Mouse (Mus musculus): ENCODE measurements around the gene Itpr2. TPM values are rescaled to one million over a fixed set of nuclear protein-coding genes. Genes with fewer than 3 reads are reported as not detected.
A peak's percentile ranks its signal among the peaks of the same experiment; 100 is the strongest.

The Itpr2 gene
- 31.3 and 33.6 TPM in 2 replicates for polyA plus RNA-seq (2014; fragmentation: Nextera tagmentation; extraction: Ambion mirVana)

DNA sequence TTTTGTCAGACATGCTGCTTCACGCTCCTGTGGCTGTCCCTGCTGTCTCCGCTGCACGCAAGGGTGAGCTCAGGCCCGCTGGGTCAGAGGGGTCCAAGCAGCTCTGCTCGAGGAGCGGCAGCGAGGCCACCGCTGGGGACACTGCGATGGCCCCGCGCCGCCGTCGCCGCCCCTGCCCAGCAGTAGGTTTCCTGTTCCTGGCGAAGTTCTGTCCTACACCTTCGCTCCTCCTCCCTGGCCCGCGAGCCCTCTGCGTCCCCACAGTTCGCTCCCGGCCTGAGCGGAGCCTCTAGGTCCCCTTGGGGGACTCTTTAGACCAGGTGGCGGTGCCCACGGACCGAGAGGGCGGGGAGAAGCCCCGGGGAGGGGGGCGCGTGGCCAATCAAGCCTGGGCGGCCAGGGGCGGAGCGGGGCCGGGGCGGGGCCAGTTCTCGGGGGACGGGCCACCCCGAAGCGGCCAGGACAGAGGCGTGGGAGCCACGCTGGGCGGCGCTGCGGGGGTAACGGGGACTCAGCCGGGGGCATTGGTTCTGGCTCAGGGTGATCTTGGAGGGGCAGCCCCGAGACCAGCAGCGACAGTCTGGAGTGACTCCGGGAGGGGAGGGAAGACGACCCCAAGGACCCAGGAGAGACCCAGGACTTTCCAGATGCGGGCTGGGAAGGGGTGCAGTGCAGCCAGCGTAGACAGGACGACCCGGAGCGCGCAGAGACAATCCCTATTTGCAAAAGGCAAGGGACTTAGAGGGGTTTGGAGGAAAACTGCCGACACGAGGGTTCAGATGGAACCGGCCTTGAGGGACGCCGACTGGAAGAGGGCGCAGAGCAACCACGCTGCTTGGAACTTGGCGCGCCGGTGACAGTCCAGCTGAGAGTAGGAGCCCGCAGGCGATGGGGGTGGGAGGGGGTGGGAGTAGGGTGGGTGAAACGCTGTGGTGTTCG is at the start of gene Itpr2:
Itpr2 (minus strand) TSS at position 358 of the 939 bp plus-strand sequence.
- Histone ChIP-seq H3K4me1 (ENCODE audit: control insufficient read depth, insufficient read depth, low read length) (peaks cover 12% of the 10 kb centered on the region; the same call in 1 of the 2 replicates), H3K27ac (ENCODE audit: low read depth, low read length) (peak within 1 kb of the TSS; percentile 84), H3K9me3 (replicated peaks; ENCODE audit: control insufficient read depth, low read length) (no peaks in the 10 kb centered on the region), H3K36me3 (ENCODE audit: control insufficient read depth, insufficient read depth, low read length) (no peaks in the 10 kb centered on the region), H3K4me3 (ENCODE audit: low read depth, low read length) (peak within 1 kb of the TSS; percentile 77), H3K9ac (ENCODE audit: low read depth, low read length) (peak within 1 kb of the TSS; percentile 82), H3K27me3 (ENCODE audit: control insufficient read depth, insufficient read depth, low read length) (no peaks in the 10 kb centered on the region), H3K4me2 (peak within 1 kb of the TSS; percentile 97)
- ATAC-seq (replicated peaks; ENCODE audit: insufficient number of reproducible peaks, low FRiP score, low TSS enrichment): peak; percentile 95
- WGBS (ENCODE audit: insufficient replicate concordance): 1% methylated on average over 65 of the region's 70 CpGs

DNA sequence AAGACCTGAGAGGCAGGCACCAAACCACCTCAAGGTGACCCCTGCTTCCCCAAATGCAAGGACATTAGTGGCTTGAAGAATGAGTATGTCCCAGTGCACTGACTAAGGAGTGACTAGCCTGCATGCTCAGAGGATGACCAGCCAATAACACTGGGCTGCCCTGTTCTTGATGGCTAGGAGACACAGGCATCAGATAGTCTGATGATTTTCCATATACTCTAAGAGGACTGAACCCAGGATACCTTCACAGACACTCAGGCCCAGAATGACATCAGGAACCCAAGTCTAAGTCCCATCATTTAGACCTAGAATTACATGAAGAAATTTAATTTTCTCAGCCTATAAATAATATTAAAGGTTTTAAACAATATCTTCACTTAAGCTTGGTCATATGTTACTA is 49.3 kb upstream of the Itpr2 start:
- Histone ChIP-seq H3K27ac (ENCODE audit: low read depth, low read length) (no peak overlapping the region), H3K4me3 (ENCODE audit: low read depth, low read length) (no peak overlapping the region), H3K9ac (ENCODE audit: low read depth, low read length) (no peak overlapping the region), H3K36me3 (ENCODE audit: control insufficient read depth, insufficient read depth, low read length) (peaks cover 32% of the 10 kb centered on the region), H3K4me2 (no peak overlapping the region), H3K27me3 (ENCODE audit: control insufficient read depth, insufficient read depth, low read length) (no peaks in the 10 kb centered on the region), H3K9me3 (replicated peaks; ENCODE audit: control insufficient read depth, low read length) (no peaks in the 10 kb centered on the region; the same call in 1 of the 2 replicates), H3K4me1 (ENCODE audit: control insufficient read depth, insufficient read depth, low read length) (no peaks in the 10 kb centered on the region)
- no peak for ATAC-seq (replicated peaks; ENCODE audit: insufficient number of reproducible peaks, low FRiP score, low TSS enrichment)

DNA sequence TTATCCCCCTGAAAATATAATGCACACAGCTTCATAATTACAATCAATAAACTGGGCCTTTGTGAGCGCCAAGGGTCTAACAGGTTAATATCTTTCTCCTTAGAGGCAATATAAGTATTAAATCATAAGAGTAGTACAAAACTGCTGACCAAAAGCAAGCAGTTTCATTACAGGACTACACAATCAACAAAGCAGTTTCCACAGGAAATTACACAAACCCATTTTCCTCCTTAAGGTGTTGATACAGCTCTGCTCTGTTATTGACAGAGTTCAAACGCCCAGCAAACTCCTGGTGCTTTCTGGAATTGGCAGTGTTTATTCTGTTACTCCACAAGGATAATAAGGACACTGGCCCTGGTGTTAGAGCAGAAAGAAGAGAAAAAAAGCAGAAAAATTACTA is 48.4 kb upstream of the Itpr2 start:
- Histone ChIP-seq H3K9me3 (replicated peaks; ENCODE audit: control insufficient read depth, low read length) (no peaks in the 10 kb centered on the region), H3K36me3 (ENCODE audit: control insufficient read depth, insufficient read depth, low read length) (peaks cover 24% of the 10 kb centered on the region), H3K27me3 (ENCODE audit: control insufficient read depth, insufficient read depth, low read length) (no peaks in the 10 kb centered on the region), H3K9ac (ENCODE audit: low read depth, low read length) (no peak overlapping the region), H3K4me3 (ENCODE audit: low read depth, low read length) (no peak overlapping the region), H3K4me2 (no peak overlapping the region), H3K4me1 (ENCODE audit: control insufficient read depth, insufficient read depth, low read length) (no peaks in the 10 kb centered on the region), H3K27ac (ENCODE audit: low read depth, low read length) (no peak overlapping the region)
- 80% methylated on average over 2 of the region's 2 CpGs for WGBS (ENCODE audit: insufficient replicate concordance)
- no peak for ATAC-seq (replicated peaks; ENCODE audit: insufficient number of reproducible peaks, low FRiP score, low TSS enrichment)

DNA sequence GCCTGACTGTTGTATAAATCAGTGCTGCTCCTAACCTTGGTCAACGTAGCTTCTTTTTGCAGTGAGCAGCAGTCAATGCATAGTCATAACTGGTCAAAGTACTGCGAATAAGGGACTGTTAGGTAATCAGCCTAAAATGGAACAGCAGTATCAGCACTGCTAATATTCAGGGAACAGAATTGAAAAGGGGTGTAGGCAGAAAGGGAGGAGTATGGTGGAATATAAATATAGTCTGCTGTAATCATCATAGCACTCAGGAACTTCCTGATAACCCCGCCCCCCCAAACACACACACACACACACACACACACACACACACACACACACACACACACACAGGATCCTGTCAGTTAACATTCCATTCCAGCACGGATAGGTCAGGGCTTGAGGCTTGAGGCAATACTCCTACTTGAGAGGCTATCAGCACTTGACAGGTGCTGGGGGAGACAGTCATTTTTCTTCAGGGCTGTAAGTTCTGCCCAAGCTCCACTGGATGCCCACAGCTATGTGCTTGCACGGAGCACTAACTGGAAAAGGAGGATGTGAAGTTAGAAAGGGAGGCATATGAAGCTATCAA is 43.4 kb upstream of the Itpr2 start:
- H3K36me3 ChIP-seq (ENCODE audit: control insufficient read depth, insufficient read depth, low read length): peaks cover 9% of the 10 kb centered on the region
- no peak overlapping the region for H3K4me2 ChIP-seq
- ATAC-seq (replicated peaks; ENCODE audit: insufficient number of reproducible peaks, low FRiP score, low TSS enrichment): peak; percentile 52; the same call in 1 of the 2 replicates
- peak overlapping the region; percentile 30; the same call in 1 of the 2 replicates for H3K27ac ChIP-seq (ENCODE audit: low read depth, low read length)
- no peaks in the 10 kb centered on the region for H3K27me3 ChIP-seq (ENCODE audit: control insufficient read depth, insufficient read depth, low read length)
- no peaks in the 10 kb centered on the region for H3K9me3 ChIP-seq (replicated peaks; ENCODE audit: control insufficient read depth, low read length)
- H3K9ac ChIP-seq (ENCODE audit: low read depth, low read length): no peak overlapping the region
- H3K4me1 ChIP-seq (ENCODE audit: control insufficient read depth, insufficient read depth, low read length): peaks cover 5% of the 10 kb centered on the region
- H3K4me3 ChIP-seq (ENCODE audit: low read depth, low read length): no peak overlapping the region
- WGBS (ENCODE audit: insufficient replicate concordance): 59% methylated on average over 5 of the region's 5 CpGs

DNA sequence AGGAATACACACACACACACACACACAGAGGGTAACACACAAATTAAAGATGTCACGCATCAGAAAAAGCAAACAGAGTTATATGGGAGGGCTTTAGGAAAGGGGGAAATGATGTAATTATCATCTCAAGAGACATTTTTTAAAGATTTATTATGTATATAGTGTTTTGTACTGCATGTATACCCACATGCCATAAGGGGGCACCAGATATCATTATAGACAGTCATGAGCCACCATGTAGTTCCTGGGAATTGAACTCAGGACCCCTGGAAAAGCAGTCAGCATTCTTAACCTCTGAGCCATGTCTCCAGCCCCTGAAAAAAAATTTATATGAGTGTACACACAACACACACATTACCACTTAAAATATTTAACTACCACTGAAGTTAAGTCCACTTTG is 42.6 kb upstream of the Itpr2 start:
- peaks cover 5% of the 10 kb centered on the region; the same call in 1 of the 2 replicates for H3K36me3 ChIP-seq (ENCODE audit: control insufficient read depth, insufficient read depth, low read length)
- H3K4me3 ChIP-seq (ENCODE audit: low read depth, low read length): no peak overlapping the region
- H3K27me3 ChIP-seq (ENCODE audit: control insufficient read depth, insufficient read depth, low read length): no peaks in the 10 kb centered on the region
- H3K27ac ChIP-seq (ENCODE audit: low read depth, low read length): peak overlapping the region; percentile 30; the same call in 1 of the 2 replicates
- H3K4me2 ChIP-seq: no peak overlapping the region
- H3K9me3 ChIP-seq (replicated peaks; ENCODE audit: control insufficient read depth, low read length): no peaks in the 10 kb centered on the region
- no peak for ATAC-seq (replicated peaks; ENCODE audit: insufficient number of reproducible peaks, low FRiP score, low TSS enrichment)
- H3K4me1 ChIP-seq (ENCODE audit: control insufficient read depth, insufficient read depth, low read length): peaks cover 5% of the 10 kb centered on the region
- 90% methylated on average over 1 of the region's 1 CpGs for WGBS (ENCODE audit: insufficient replicate concordance)
- no peak overlapping the region for H3K9ac ChIP-seq (ENCODE audit: low read depth, low read length)

DNA sequence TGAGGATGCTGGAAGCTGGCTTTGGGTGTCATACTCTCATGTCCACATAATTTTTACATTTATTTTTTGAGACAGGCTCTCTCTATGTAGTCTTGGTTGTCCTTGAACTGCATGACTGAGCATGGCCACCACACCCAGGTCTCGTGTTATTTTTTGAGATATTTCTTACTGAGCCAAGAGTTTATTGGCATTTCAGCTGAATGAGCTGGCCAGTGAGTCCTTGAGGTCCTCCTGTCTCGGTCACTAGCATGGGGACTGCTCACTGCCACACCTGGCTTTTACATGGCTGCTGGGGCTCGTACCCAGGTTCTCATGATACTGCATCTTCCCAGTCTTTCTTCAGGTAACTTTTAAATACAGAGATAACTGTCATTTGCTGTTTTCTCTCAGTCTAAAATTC is 38.4 kb upstream of the Itpr2 start:
- no peaks in the 10 kb centered on the region; the same call in 1 of the 2 replicates for H3K36me3 ChIP-seq (ENCODE audit: control insufficient read depth, insufficient read depth, low read length)
- H3K4me1 ChIP-seq (ENCODE audit: control insufficient read depth, insufficient read depth, low read length): peaks cover 13% of the 10 kb centered on the region
- no peak overlapping the region for H3K27ac ChIP-seq (ENCODE audit: low read depth, low read length)
- no peak for ATAC-seq (replicated peaks; ENCODE audit: insufficient number of reproducible peaks, low FRiP score, low TSS enrichment)
- 85% methylated on average over 3 of the region's 3 CpGs for whole genome bisulfite sequencing (ENCODE audit: insufficient replicate concordance)
- no peaks in the 10 kb centered on the region; the same call in 1 of the 2 replicates for H3K9me3 ChIP-seq (replicated peaks; ENCODE audit: control insufficient read depth, low read length)
- no peak overlapping the region for H3K4me3 ChIP-seq (ENCODE audit: low read depth, low read length)
- H3K9ac ChIP-seq (ENCODE audit: low read depth, low read length): no peak overlapping the region
- no peak overlapping the region for H3K4me2 ChIP-seq
- no peaks in the 10 kb centered on the region for H3K27me3 ChIP-seq (ENCODE audit: control insufficient read depth, insufficient read depth, low read length)

DNA sequence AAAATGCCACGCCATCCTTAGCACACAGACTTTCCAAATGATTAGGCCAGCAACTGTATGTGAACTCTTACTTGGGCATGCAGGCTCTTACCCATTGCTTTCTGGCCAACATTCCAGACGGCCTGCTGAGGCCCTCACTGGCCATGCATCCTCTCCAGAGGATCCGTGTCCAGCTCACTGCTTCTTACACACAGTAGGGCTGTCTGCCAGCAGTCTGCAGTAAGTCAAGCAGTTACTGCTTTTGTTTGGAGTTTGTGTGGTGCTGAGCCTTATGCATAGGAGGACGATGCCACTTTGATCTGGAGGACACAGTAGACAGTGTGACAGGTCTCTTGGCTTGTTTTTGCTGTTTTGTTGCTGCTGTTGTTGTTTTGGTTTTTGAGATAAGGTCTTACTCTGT is 36.6 kb upstream of the Itpr2 start:
- Histone ChIP-seq H3K9me3 (replicated peaks; ENCODE audit: control insufficient read depth, low read length) (no peaks in the 10 kb centered on the region; the same call in 1 of the 2 replicates), H3K4me1 (ENCODE audit: control insufficient read depth, insufficient read depth, low read length) (peaks cover 8% of the 10 kb centered on the region; the same call in 1 of the 2 replicates), H3K9ac (ENCODE audit: low read depth, low read length) (no peak overlapping the region), H3K4me2 (no peak overlapping the region), H3K27me3 (ENCODE audit: control insufficient read depth, insufficient read depth, low read length) (no peaks in the 10 kb centered on the region), H3K27ac (ENCODE audit: low read depth, low read length) (peak overlapping the region; percentile 29; the same call in 1 of the 2 replicates), H3K4me3 (ENCODE audit: low read depth, low read length) (no peak overlapping the region), H3K36me3 (ENCODE audit: control insufficient read depth, insufficient read depth, low read length) (no peaks in the 10 kb centered on the region; the same call in 1 of the 2 replicates)
- 40% methylated on average over 4 of the region's 4 CpGs for WGBS (ENCODE audit: insufficient replicate concordance)
- ATAC-seq (replicated peaks; ENCODE audit: insufficient number of reproducible peaks, low FRiP score, low TSS enrichment): no peak

DNA sequence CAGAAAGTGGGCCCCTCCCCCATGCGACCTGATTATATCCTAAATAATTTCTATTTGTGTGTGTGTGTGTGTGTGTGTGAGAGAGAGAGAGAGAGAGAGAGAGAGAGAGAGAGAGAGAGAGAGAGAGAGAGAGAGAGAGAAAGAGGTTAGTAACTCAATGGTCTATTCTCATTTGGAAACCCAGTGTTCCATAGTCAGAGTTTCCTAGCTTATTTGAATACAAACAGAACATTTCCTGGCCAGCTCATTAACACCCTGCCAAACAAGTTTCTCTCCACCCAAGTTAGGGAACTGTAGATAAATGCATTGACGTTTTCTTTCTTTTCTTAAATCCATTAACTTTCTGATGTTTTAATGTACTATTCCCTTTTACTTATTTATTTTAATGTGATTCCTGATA is 36.0 kb upstream of the Itpr2 start:
- Histone ChIP-seq H3K9me3 (replicated peaks; ENCODE audit: control insufficient read depth, low read length) (no peaks in the 10 kb centered on the region; the same call in 1 of the 2 replicates), H3K27ac (ENCODE audit: low read depth, low read length) (no peak overlapping the region; the same call in 1 of the 2 replicates), H3K9ac (ENCODE audit: low read depth, low read length) (no peak overlapping the region), H3K4me2 (no peak overlapping the region), H3K4me3 (ENCODE audit: low read depth, low read length) (no peak overlapping the region), H3K36me3 (ENCODE audit: control insufficient read depth, insufficient read depth, low read length) (no peaks in the 10 kb centered on the region; the same call in 1 of the 2 replicates), H3K4me1 (ENCODE audit: control insufficient read depth, insufficient read depth, low read length) (peaks cover 8% of the 10 kb centered on the region; the same call in 1 of the 2 replicates), H3K27me3 (ENCODE audit: control insufficient read depth, insufficient read depth, low read length) (no peaks in the 10 kb centered on the region)
- no peak for ATAC-seq (replicated peaks; ENCODE audit: insufficient number of reproducible peaks, low FRiP score, low TSS enrichment)
- 52% methylated on average over 2 of the region's 2 CpGs for WGBS (ENCODE audit: insufficient replicate concordance)

All from heart, embryonic 11.5 days (tissue).